Mouse (Mus musculus) gastrocnemius, adult 18-20 months (tissue): ENCODE results near the gene Iqcf5. TPM values are rescaled to one million over a fixed set of nuclear protein-coding genes. Genes with fewer than 3 reads are reported as not detected.

Source experiments
- DNase-seq: peaks from one replicate; pipeline ENCODE4 v3.0.0; 2021; ENCODE audit warnings: low spot score
- long read RNA-seq, 2 experiments: library from polyadenylated mRNA; stranded (forward); transcript quantifications; one replicate each; pipeline ENCODE4 v2.0.0; 2021
- total RNA-seq, 2 experiments: library from RNA; stranded (reverse); gene quantifications; 2 replicates each; pipeline ENCODE4 v1.2.3; 2021

Gene Iqcf5
- total RNA-seq: not detected
- long read RNA-seq, experiment 1: 0 reads
- long read RNA-seq, experiment 2: 0 reads

GRCm38 (mm10) chr9:106514273-106514672 lies at the start of gene Iqcf5:
Iqcf5 (plus strand) TSS chr9:106514573.
- DNase-seq: no peak

GRCm38 (mm10) chr9:106464751-106465541 lies 49.4 kb upstream of the Iqcf5 start:
- DNase-seq: no peak

GRCm38 (mm10) chr9:106465571-106466200 lies 48.7 kb upstream of the Iqcf5 start, which contains the start of gene Gpr62:
Gpr62 (minus strand) TSS chr9:106465938.
- no peak for DNase-seq

- DNase-seq: no peak
Observed at GRCm38 (mm10) chr9:106466721-106467120, 47.7 kb upstream of the Iqcf5 start.

GRCm38 (mm10) chr9:106467746-106468145 lies 46.6 kb upstream of the Iqcf5 start:
- DNase-seq: no peak

- DNase-seq: no peak
Observed at GRCm38 (mm10) chr9:106469317-106469716, 45.1 kb upstream of the Iqcf5 start.

GRCm38 (mm10) chr9:106469776-106470175 lies 44.6 kb upstream of the Iqcf5 start:
- no peak for DNase-seq

GRCm38 (mm10) chr9:106470991-106471750 lies 43.2 kb upstream of the Iqcf5 start:
- no peak for DNase-seq

- DNase-seq: peak; percentile 69
Observed at GRCm38 (mm10) chr9:106471892-106472291, 42.5 kb upstream of the Iqcf5 start.

GRCm38 (mm10) chr9:106472321-106472720 lies 42.1 kb upstream of the Iqcf5 start:
- DNase-seq: no peak

- no peak for DNase-seq
Observed at GRCm38 (mm10) chr9:106473081-106473752, 41.2 kb upstream of the Iqcf5 start.

GRCm38 (mm10) chr9:106473753-106474105 lies 40.6 kb upstream of the Iqcf5 start:
- no peak for DNase-seq

GRCm38 (mm10) chr9:106474456-106474855 lies 39.9 kb upstream of the Iqcf5 start:
- DNase-seq: peak; percentile 74

- DNase-seq: no peak
Observed at GRCm38 (mm10) chr9:106475046-106475445, 39.3 kb upstream of the Iqcf5 start.

GRCm38 (mm10) chr9:106475663-106476001 lies 38.7 kb upstream of the Iqcf5 start, which contains the start of gene Rrp9:
Rrp9 (plus strand) TSS chr9:106475963.
- DNase-seq: no peak

GRCm38 (mm10) chr9:106476002-106476923 lies 38.1 kb upstream of the Iqcf5 start:
- DNase-seq: peak; percentile 85

- peak; percentile 99 for DNase-seq
Observed at GRCm38 (mm10) chr9:106476924-106477484, 37.4 kb upstream of the Iqcf5 start, which contains the start of gene Parp3. Parp3 (minus strand) TSS chr9:106476949.

- DNase-seq: no peak
Observed at GRCm38 (mm10) chr9:106477649-106478048, 36.7 kb upstream of the Iqcf5 start.

GRCm38 (mm10) chr9:106478101-106478500 lies 36.3 kb upstream of the Iqcf5 start:
- DNase-seq: no peak

- DNase-seq: no peak
Observed at GRCm38 (mm10) chr9:106480541-106480940, 33.8 kb upstream of the Iqcf5 start.
